Mouse (Mus musculus) thymus, adult 18-20 months (tissue): Measurements from ENCODE around the gene Bad.

Experiments
- DNase-seq, 2 experiments: peaks; one replicate each; pipeline ENCODE4 v3.0.0; 2022; ENCODE audit warnings: mixed read lengths in 2 of 2

Bad gene

GRCm38 (mm10) chr19:6936299-6936698 lies 5.4 kb upstream of the Bad start:
- DNase-seq: no peak

- DNase-seq: no peak
Measured at GRCm38 (mm10) chr19:6937541-6938465, 3.9 kb upstream of the Bad start.

GRCm38 (mm10) chr19:6939106-6940002 lies 2.3 kb upstream of the Bad start:
- DNase-seq: no peak

GRCm38 (mm10) chr19:6940396-6941351 lies 987 bp upstream of the Bad start:
- DNase-seq: peak in 1 of 2 experiments; percentile 45

GRCm38 (mm10) chr19:6942249-6942691 lies 609 bp downstream of the Bad start, which contains the start of gene Gpr137:
Gene Gpr137 (minus strand): TSS chr19:6942480.
- DNase-seq: peak; percentile 95 to 96

- DNase-seq: peak in 1 of 2 experiments; percentile 24
Measured at GRCm38 (mm10) chr19:6942764-6943163, 1.1 kb downstream of the Bad start.

GRCm38 (mm10) chr19:6943709-6944108 lies 2.0 kb downstream of the Bad start:
- DNase-seq: peak in 1 of 2 experiments; percentile 8

- no peak for DNase-seq
Measured at GRCm38 (mm10) chr19:6947742-6948141, 6.1 kb downstream of the Bad start.

- DNase-seq: no peak
Measured at GRCm38 (mm10) chr19:6948186-6948585, 6.5 kb downstream of the Bad start.

- peak in 1 of 2 experiments; percentile 5 for DNase-seq
Measured at GRCm38 (mm10) chr19:6949532-6949931, 7.9 kb downstream of the Bad start.

GRCm38 (mm10) chr19:6949951-6950350 lies 8.3 kb downstream of the Bad start:
- no peak for DNase-seq

GRCm38 (mm10) chr19:6950613-6951153 lies 9.0 kb downstream of the Bad start:
- DNase-seq: peak; percentile 36 to 48

- DNase-seq: peak; percentile 73 to 82
Measured at GRCm38 (mm10) chr19:6951381-6951968, 9.8 kb downstream of the Bad start.

GRCm38 (mm10) chr19:6951994-6952711 lies 10.5 kb downstream of the Bad start:
- DNase-seq: peak; percentile 48 to 54

- DNase-seq: peak in 1 of 2 experiments; percentile 47
Measured at GRCm38 (mm10) chr19:6952712-6953037, 11.0 kb downstream of the Bad start.

GRCm38 (mm10) chr19:6954046-6954445 lies 12.4 kb downstream of the Bad start:
- DNase-seq: peak in 1 of 2 experiments; percentile 34

- no peak for DNase-seq
Measured at GRCm38 (mm10) chr19:6955424-6955823, 13.8 kb downstream of the Bad start.

- no peak for DNase-seq
Measured at GRCm38 (mm10) chr19:6956461-6956860, 14.8 kb downstream of the Bad start.

- no peak for DNase-seq
Measured at GRCm38 (mm10) chr19:6968491-6969271, 27.0 kb downstream of the Bad start.

- no peak for DNase-seq
Measured at GRCm38 (mm10) chr19:6969291-6969664, 27.6 kb downstream of the Bad start.
